In genomic region chr7:74341149-74341805, GRCm38 (mm10) we compare ENCODE assay signal across 12 mouse cellular contexts.
DNase-seq lines count a peak whose midpoint lies in the region; ATAC-seq and TF ChIP-seq lines count a peak whose summit lies in the region.
"Had no signal": no experiment of that assay in that cellular context is flagged by ENCODE, and none has a peak within 500 bp of the region (broad histone marks: within the 10 kb centered on the region; RNA-seq: fewer than 3 reads in every experiment).

No protein-coding gene starts in this region.

- no peak overlapping the region for H3K4me3 ChIP-seq in layer of hippocampus, adult 2 months
- no peak overlapping the region for H3K4me3 ChIP-seq in bone marrow, adult 2 months (replicated peaks; ENCODE audit: control insufficient read depth, low read depth, low read length)
- no peak overlapping the region for H3K4me3 ChIP-seq in intestine, embryonic 14.5 days (ENCODE audit: low read depth, low read length)
- no peak overlapping the region for H3K4me3 ChIP-seq in neural tube, embryonic 15.5 days (replicated peaks)
- H3K4me3 ChIP-seq: midbrain, embryonic 12.5 days had no signal

- DNase-seq in layer of hippocampus, adult 2 months (ENCODE audit: low spot score in 2 of 2): no peak
- no peak for DNase-seq in layer of hippocampus, postnatal 36 days
- DNase-seq in intestine, embryonic 14.5 days (ENCODE audit: low spot score): no peak
- peak; percentile 8 for DNase-seq in naive thymus-derived CD4-positive, alpha-beta T cell, adult 2 months (ENCODE audit: low read depth)
- DNase-seq in kidney, postnatal 25 days: no peak
- no peak for DNase-seq in ovary, adult 18-20 months (ENCODE audit: low spot score)
- DNase-seq: cerebellum, adult 9-11 months; heart, adult 11 months; heart, postnatal 36 days had no signal

- no peaks in the 10 kb centered on the region for H3K27me3 ChIP-seq in intestine, embryonic 14.5 days (replicated peaks; ENCODE audit: control insufficient read depth, insufficient read depth, low read length)
- H3K27me3 ChIP-seq in neural tube, embryonic 15.5 days (replicated peaks): no peaks in the 10 kb centered on the region
- H3K27me3 ChIP-seq: midbrain, embryonic 12.5 days had no signal

- 62% methylated on average over 4 of the region's 4 CpGs for WGBS in bone marrow, adult 2 months
- WGBS in intestine, embryonic 14.5 days: 44% methylated on average over 4 of the region's 4 CpGs
- 41% methylated on average over 4 of the region's 4 CpGs for WGBS in neural tube, embryonic 15.5 days

- no peak overlapping the region for H3K4me2 ChIP-seq in intestine, embryonic 14.5 days (ENCODE audit: low read length)
- no peak overlapping the region for H3K4me2 ChIP-seq in neural tube, embryonic 15.5 days
- H3K4me2 ChIP-seq: midbrain, embryonic 12.5 days had no signal

- H3K27ac ChIP-seq in layer of hippocampus, adult 2 months: peak overlapping the region; percentile 33; the same call in 1 of the 2 replicates
- peak overlapping the region; percentile 11; the same call in 1 of the 2 replicates for H3K27ac ChIP-seq in bone marrow, adult 2 months (ENCODE audit: control insufficient read depth, insufficient read depth, low read depth, low read length, poor library complexity)
- H3K27ac ChIP-seq in intestine, embryonic 14.5 days (ENCODE audit: low read depth): no peak overlapping the region
- no peak overlapping the region for H3K27ac ChIP-seq in neural tube, embryonic 15.5 days (replicated peaks)
- H3K27ac ChIP-seq: midbrain, embryonic 12.5 days had no signal

- no peaks in the 10 kb centered on the region for H3K36me3 ChIP-seq in intestine, embryonic 14.5 days (ENCODE audit: control insufficient read depth, insufficient read depth, low read length)
- no peaks in the 10 kb centered on the region for H3K36me3 ChIP-seq in neural tube, embryonic 15.5 days
- H3K36me3 ChIP-seq: midbrain, embryonic 12.5 days had no signal

- no peaks in the 10 kb centered on the region for H3K9me3 ChIP-seq in intestine, embryonic 14.5 days (ENCODE audit: control insufficient read depth, low read length)
- H3K9me3 ChIP-seq in neural tube, embryonic 15.5 days (replicated peaks): no peaks in the 10 kb centered on the region
- H3K9me3 ChIP-seq: midbrain, embryonic 12.5 days had no signal

- H3K4me1 ChIP-seq in bone marrow, adult 2 months (ENCODE audit: control insufficient read depth, insufficient read depth, low read length): peaks cover 12% of the 10 kb centered on the region
- H3K4me1 ChIP-seq in intestine, embryonic 14.5 days (replicated peaks; ENCODE audit: control insufficient read depth, insufficient read depth, low read length): no peaks in the 10 kb centered on the region; the same call in 1 of the 2 replicates
- no peaks in the 10 kb centered on the region for H3K4me1 ChIP-seq in neural tube, embryonic 15.5 days

- no peak overlapping the region for H3K9ac ChIP-seq in intestine, embryonic 14.5 days (ENCODE audit: low read length)
- no peak overlapping the region for H3K9ac ChIP-seq in neural tube, embryonic 15.5 days (replicated peaks)
- H3K9ac ChIP-seq: midbrain, embryonic 12.5 days had no signal

- no peak for TF ChIP-seq CTCF in layer of hippocampus, adult 2 months (conservative IDR thresholded peaks at IDR 0.05)
- no peak for TF ChIP-seq CTCF in bone marrow, adult 2 months (IDR thresholded peaks at IDR 0.05; ENCODE audit: control insufficient read depth, insufficient read depth, low read length)

- 0 out of 2 replicates have a peak, but pooled peaks have one; percentile 68 for ATAC-seq in intestine, embryonic 14.5 days (replicated peaks; ENCODE audit: low FRiP score, low TSS enrichment, low read depth)
- no peak for ATAC-seq in neural tube, embryonic 15.5 days (ENCODE audit: low FRiP score)

- TF ChIP-seq POLR2A in bone marrow, adult 2 months (IDR thresholded peaks at IDR 0.05; ENCODE audit: borderline replicate concordance, control insufficient read depth, low read depth, low read length): no peak

Comparison
In these comparisons a context has a peak if more than half of its experiments do, and no peak if none do; other contexts are left out.
1. H3K27ac ChIP-seq: peak in layer of hippocampus, adult 2 months (single experiment) and bone marrow, adult 2 months (single experiment); none in intestine, embryonic 14.5 days (single experiment) and neural tube, embryonic 15.5 days (single experiment).